Mouse (Mus musculus): ENCODE measurements around the gene 4930579G24Rik. TPM values are rescaled to one million over a fixed set of nuclear protein-coding genes. Genes with fewer than 3 reads are reported as not detected.

4930579G24Rik gene
- polyA plus RNA-seq, 1 experiment from 2014 or later, result 7.6 TPM

DNA sequence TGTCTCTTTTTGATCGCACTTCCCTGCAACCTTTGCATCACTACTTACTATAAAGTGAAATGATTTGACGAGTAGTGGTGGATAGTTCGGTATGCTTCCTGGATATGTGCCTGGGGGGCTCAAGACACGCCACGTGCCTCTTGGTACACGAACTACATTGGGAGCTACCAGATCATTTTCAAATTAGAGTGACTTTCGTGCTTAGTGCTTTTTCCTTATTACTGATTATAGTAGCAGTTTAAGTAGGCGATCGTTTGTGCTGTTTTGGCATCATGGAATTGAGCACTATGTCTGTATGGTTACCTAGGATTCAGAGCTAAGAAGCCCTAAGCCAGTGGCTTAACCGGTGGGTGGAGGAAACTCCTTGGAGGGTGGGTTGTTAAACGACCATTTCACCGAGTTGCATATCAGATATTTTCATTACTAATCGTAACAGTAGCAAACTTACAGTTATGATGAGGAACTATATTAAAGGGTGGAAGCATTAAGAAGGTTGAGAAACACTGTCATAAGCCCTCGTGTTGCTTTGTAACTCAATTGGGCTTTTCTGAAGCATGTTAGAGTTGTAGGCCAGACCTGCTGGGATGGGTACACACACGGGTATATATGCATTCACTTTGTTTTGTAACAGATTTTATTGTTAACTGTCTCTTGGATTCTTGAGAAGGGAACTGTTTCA, 36.9 kb upstream of the 4930579G24Rik start:
- under 1% methylated on average over 15 of the region's 15 CpGs for WGBS
- H3K36me3 ChIP-seq (ENCODE audit: control insufficient read depth, insufficient read depth), result peaks cover 20% of the 10 kb centered on the region
- ATAC-seq, result no peak

DNA sequence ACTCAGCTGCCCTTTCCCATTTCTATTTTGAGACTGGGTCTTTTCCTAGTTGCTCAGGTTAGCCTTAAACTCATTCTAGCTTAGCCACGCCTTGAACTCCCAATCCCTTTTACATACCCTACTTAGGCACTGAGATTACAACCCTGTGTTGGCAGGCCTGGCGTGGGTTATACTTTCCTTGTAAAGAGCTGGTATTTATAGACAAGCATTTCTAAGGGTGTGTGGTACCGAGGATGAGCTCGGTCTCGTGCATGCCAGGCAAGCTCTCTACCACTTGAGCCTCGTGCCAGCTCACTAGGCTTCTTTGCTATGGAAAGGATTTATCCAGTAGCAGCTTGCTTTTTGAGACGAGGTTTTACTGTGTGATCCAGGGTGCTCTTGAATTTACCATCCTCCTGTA, 33.4 kb upstream of the 4930579G24Rik start:
- Histone ChIP-seq H3K36me3 (ENCODE audit: control insufficient read depth, insufficient read depth) (peaks cover 36% of the 10 kb centered on the region), H3K9ac (ENCODE audit: low read depth, low read length) (no peak overlapping the region), H3K4me2 (replicated peaks; ENCODE audit: low read depth) (no peak overlapping the region), H3K4me3 (ENCODE audit: low read depth, low read length) (no peak overlapping the region), H3K9me3 (ENCODE audit: control insufficient read depth) (no peaks in the 10 kb centered on the region), H3K4me1 (replicated peaks; ENCODE audit: control insufficient read depth, insufficient read depth, low read length) (no peaks in the 10 kb centered on the region), H3K27ac (ENCODE audit: low read depth, low read length) (no peak overlapping the region), H3K27me3 (replicated peaks; ENCODE audit: control insufficient read depth, insufficient read depth, low read length) (no peaks in the 10 kb centered on the region)
- no peak for TF ChIP-seq CTCF (IDR thresholded peaks at IDR 0.05; ENCODE audit: low read depth)
- WGBS, result 90% methylated on average over 7 of the region's 7 CpGs
- no peak for ATAC-seq

More for the DNA sequence above, 36.9 kb upstream of the 4930579G24Rik start:
- no peak for TF ChIP-seq CTCF (IDR thresholded peaks at IDR 0.05; ENCODE audit: low read depth)
- no peaks in the 10 kb centered on the region for H3K9me3 ChIP-seq (ENCODE audit: control insufficient read depth)
- H3K9ac ChIP-seq (ENCODE audit: low read depth, low read length), result peak overlapping the region; percentile 87
- H3K27ac ChIP-seq (ENCODE audit: low read depth, low read length), result peak overlapping the region; percentile 86
- peak overlapping the region; percentile 68 for H3K4me2 ChIP-seq (replicated peaks; ENCODE audit: low read depth)
- H3K4me3 ChIP-seq (ENCODE audit: low read depth, low read length), result peak overlapping the region; percentile 93
- no peaks in the 10 kb centered on the region for H3K27me3 ChIP-seq (replicated peaks; ENCODE audit: control insufficient read depth, insufficient read depth, low read length)
- no peaks in the 10 kb centered on the region for H3K4me1 ChIP-seq (replicated peaks; ENCODE audit: control insufficient read depth, insufficient read depth, low read length)

DNA sequence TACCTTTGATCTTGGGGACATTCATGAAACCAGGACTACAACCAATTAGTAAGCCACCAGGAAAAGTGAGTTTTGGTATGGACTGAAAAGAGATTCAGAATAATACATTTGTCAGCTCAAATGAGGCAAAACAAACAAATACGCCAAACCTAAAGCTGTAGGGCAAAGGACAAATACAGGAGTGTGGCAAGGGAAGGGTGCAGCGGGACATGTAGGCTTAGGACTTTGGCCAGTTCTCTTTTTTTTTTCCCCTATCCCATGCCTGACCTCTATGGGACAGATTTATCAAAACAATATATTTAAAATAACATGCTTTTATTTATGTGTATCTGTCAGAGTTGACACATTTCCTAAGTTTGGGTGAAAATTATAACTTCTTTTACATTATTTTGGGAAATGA, 19.0 kb upstream of the 4930579G24Rik start:
- no peak overlapping the region for H3K27ac ChIP-seq (ENCODE audit: low read depth, low read length)
- H3K4me1 ChIP-seq (replicated peaks; ENCODE audit: control insufficient read depth, insufficient read depth, low read length), result no peaks in the 10 kb centered on the region
- H3K4me2 ChIP-seq (replicated peaks; ENCODE audit: low read depth), result no peak overlapping the region
- no peaks in the 10 kb centered on the region for H3K27me3 ChIP-seq (replicated peaks; ENCODE audit: control insufficient read depth, insufficient read depth, low read length)
- H3K36me3 ChIP-seq (ENCODE audit: control insufficient read depth, insufficient read depth), result peaks cover 44% of the 10 kb centered on the region
- no peak for ATAC-seq
- H3K9me3 ChIP-seq (ENCODE audit: control insufficient read depth), result no peaks in the 10 kb centered on the region
- no peak for TF ChIP-seq CTCF (IDR thresholded peaks at IDR 0.05; ENCODE audit: low read depth)
- no peak overlapping the region for H3K9ac ChIP-seq (ENCODE audit: low read depth, low read length)
- WGBS, result 64% methylated on average over 2 of the region's 2 CpGs
- no peak overlapping the region for H3K4me3 ChIP-seq (ENCODE audit: low read depth, low read length)

DNA sequence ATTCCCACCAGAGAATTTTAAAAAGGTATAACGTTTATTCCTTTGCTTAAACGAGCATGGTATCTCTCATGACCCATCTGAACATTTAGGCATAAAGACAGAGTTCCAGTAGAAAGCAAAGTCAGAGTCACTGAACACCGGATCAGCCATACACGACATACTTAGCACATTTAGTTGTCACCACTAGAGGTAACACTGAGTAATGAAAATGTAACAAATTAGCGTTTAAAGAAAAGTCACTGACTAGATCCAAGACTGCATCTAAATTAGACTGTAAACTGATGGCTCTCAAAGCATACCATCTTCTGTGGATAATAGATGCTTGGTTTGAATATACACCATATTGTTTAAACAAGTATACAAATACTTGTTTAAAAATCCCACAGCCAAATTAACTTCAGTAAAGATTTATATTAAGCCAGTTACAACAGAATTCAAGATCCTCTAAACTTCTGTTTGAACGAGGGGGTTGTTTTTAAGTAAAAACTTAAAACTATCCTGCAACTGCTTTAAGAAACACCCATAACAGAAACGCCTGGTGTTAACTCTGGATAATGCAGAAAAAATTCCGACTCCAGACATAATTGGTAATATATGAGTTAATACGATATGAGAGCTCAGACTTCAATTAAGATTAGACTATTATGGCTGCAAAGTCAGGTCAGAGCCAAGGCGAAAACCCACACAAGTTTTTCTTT, 1.2 kb upstream of the 4930579G24Rik start:
- Histone ChIP-seq H3K4me3 (ENCODE audit: low read depth, low read length) (peak overlapping the region; percentile 70), H3K9ac (ENCODE audit: low read depth, low read length) (0 out of 2 replicates have a peak overlapping the region, but pooled peaks have one; percentile 59), H3K36me3 (ENCODE audit: control insufficient read depth, insufficient read depth) (peaks cover 14% of the 10 kb centered on the region), H3K27ac (ENCODE audit: low read depth, low read length) (peak overlapping the region; percentile 92), H3K4me2 (replicated peaks; ENCODE audit: low read depth) (peak overlapping the region; percentile 71), H3K9me3 (ENCODE audit: control insufficient read depth) (no peaks in the 10 kb centered on the region), H3K4me1 (replicated peaks; ENCODE audit: control insufficient read depth, insufficient read depth, low read length) (no peaks in the 10 kb centered on the region), H3K27me3 (replicated peaks; ENCODE audit: control insufficient read depth, insufficient read depth, low read length) (no peaks in the 10 kb centered on the region)
- peak; percentile 60 for TF ChIP-seq CTCF (IDR thresholded peaks at IDR 0.05; ENCODE audit: low read depth)
- WGBS, result 14% methylated on average over 10 of the region's 10 CpGs
- no peak for ATAC-seq

DNA sequence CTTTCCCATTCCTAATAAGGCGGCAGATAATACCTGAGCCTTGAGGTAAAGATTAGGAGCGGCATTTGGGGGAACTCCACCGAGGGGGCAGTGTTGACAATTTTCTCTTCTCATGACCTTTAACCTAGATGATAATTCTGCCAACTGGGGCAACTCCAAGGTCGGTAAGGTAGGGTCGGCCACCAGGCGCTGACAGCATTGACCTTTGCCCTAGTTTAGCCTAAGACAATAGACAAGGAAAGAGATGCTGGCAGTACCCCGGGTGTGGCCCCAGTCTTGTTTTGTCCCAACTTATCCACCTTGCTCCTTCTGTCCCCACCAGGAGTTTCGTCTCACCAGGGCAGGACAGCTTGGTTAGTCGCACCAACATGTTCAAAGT, 708 bp upstream of the 4930579G24Rik start:
- Histone ChIP-seq H3K9me3 (ENCODE audit: control insufficient read depth) (no peaks in the 10 kb centered on the region), H3K4me1 (replicated peaks; ENCODE audit: control insufficient read depth, insufficient read depth, low read length) (no peaks in the 10 kb centered on the region), H3K9ac (ENCODE audit: low read depth, low read length) (peak overlapping the region; percentile 59; the same call in 1 of the 2 replicates), H3K4me3 (ENCODE audit: low read depth, low read length) (peak overlapping the region; percentile 70), H3K27me3 (replicated peaks; ENCODE audit: control insufficient read depth, insufficient read depth, low read length) (no peaks in the 10 kb centered on the region), H3K27ac (ENCODE audit: low read depth, low read length) (peak overlapping the region; percentile 92), H3K36me3 (ENCODE audit: control insufficient read depth, insufficient read depth) (peaks cover 11% of the 10 kb centered on the region), H3K4me2 (replicated peaks; ENCODE audit: low read depth) (peak overlapping the region; percentile 71)
- ATAC-seq, result peak; percentile 59
- peak; percentile 2; the same call in 1 of the 2 replicates for TF ChIP-seq CTCF (IDR thresholded peaks at IDR 0.05; ENCODE audit: low read depth)
- under 1% methylated on average over 9 of the region's 9 CpGs for WGBS

DNA sequence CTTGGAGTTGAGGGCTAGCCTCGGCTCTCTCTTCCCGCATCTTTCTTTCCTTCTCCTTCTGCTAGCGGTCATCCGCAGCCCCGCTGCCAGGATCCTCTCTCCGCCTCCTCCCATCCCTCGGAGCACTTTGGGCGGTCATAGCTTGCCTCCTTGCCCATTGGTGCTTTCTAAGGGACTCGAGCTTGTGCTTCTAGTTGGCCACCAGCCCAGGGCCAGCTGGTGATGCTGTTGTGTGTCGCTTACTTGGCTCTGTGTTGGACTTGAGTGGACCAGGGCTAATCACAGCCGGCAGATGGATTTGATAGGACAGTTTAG, 494 bp downstream of the 4930579G24Rik start, which contains the start of gene Etfdh:
Gene Etfdh (minus strand): TSS at position 85 of the 315 bp plus-strand sequence.
- 5% methylated on average over 11 of the region's 11 CpGs for WGBS
- H3K9me3 ChIP-seq (ENCODE audit: control insufficient read depth), result no peaks in the 10 kb centered on the region
- no peaks in the 10 kb centered on the region for H3K4me1 ChIP-seq (replicated peaks; ENCODE audit: control insufficient read depth, insufficient read depth, low read length)
- H3K4me2 ChIP-seq (replicated peaks; ENCODE audit: low read depth), result peak within 1 kb of the TSS; percentile 71
- peaks cover 6% of the 10 kb centered on the region for H3K36me3 ChIP-seq (ENCODE audit: control insufficient read depth, insufficient read depth)
- no peaks in the 10 kb centered on the region for H3K27me3 ChIP-seq (replicated peaks; ENCODE audit: control insufficient read depth, insufficient read depth, low read length)
- peak; percentile 4; the same call in 1 of the 2 replicates for ATAC-seq
- peak within 1 kb of the TSS; percentile 92 for H3K27ac ChIP-seq (ENCODE audit: low read depth, low read length)
- H3K9ac ChIP-seq (ENCODE audit: low read depth, low read length), result peak within 1 kb of the TSS; percentile 66
- peak within 1 kb of the TSS; percentile 70 for H3K4me3 ChIP-seq (ENCODE audit: low read depth, low read length)
- TF ChIP-seq CTCF (IDR thresholded peaks at IDR 0.05; ENCODE audit: low read depth), result no peak

All from intestine, postnatal 0 days (tissue).